Mouse (Mus musculus): ENCODE measurements around the gene Cytip.

GRCm38 (mm10) chr2:58155271-58156107, 39.8 kb downstream of the Cytip start:
- TF ChIP-seq POLR2A (IDR thresholded peaks at IDR 0.05; ENCODE audit: control insufficient read depth in 1 of 2, insufficient read depth in 1 of 2, low read depth in 1 of 2, low read length in 2 of 2, poor library complexity in 1 of 2), result no peak
- TF ChIP-seq TCF12 (IDR thresholded peaks at IDR 0.05; ENCODE audit: low read depth, low read length), result no peak
- no peak for TF ChIP-seq EP300 (IDR thresholded peaks at IDR 0.05; ENCODE audit: low read depth in 1 of 2, low read length in 2 of 2)
- TF ChIP-seq TAL1 (IDR thresholded peaks at IDR 0.05; ENCODE audit: low read length), result no peak
- TF ChIP-seq GABPA (IDR thresholded peaks at IDR 0.05; ENCODE audit: low read depth, low read length), result no peak
- no peak for TF ChIP-seq CHD2 (IDR thresholded peaks at IDR 0.05; ENCODE audit: low read length)
- TF ChIP-seq MYC (IDR thresholded peaks at IDR 0.05; ENCODE audit: low read depth, low read length), result no peak
- no peak for TF ChIP-seq CTCF (IDR thresholded peaks at IDR 0.05 in 2 of 3, conservative IDR thresholded peaks at IDR 0.05 in 1 of 3; ENCODE audit: control insufficient read depth in 1 of 3, insufficient read depth in 1 of 3, low read depth in 2 of 3, low read length in 3 of 3, poor library complexity in 1 of 3, severe bottlenecking in 1 of 3)
- TF ChIP-seq MAFK (IDR thresholded peaks at IDR 0.05; ENCODE audit: borderline replicate concordance, low read depth, low read length), result no peak
